Mouse (Mus musculus) urinary bladder, adult 18-20 months (tissue): ENCODE measurements around the gene Tspan9.

Source experiments
- DNase-seq, 2 experiments: peaks; one replicate each; pipeline ENCODE4 v3.0.0; 2022; ENCODE audit warnings: low spot score in 2 of 2, mixed read lengths in 2 of 2

The Tspan9 gene

GRCm38 (mm10) chr6:127981176-127981575 lies 162.2 kb downstream of the Tspan9 start:
- no peak for DNase-seq

DNA sequence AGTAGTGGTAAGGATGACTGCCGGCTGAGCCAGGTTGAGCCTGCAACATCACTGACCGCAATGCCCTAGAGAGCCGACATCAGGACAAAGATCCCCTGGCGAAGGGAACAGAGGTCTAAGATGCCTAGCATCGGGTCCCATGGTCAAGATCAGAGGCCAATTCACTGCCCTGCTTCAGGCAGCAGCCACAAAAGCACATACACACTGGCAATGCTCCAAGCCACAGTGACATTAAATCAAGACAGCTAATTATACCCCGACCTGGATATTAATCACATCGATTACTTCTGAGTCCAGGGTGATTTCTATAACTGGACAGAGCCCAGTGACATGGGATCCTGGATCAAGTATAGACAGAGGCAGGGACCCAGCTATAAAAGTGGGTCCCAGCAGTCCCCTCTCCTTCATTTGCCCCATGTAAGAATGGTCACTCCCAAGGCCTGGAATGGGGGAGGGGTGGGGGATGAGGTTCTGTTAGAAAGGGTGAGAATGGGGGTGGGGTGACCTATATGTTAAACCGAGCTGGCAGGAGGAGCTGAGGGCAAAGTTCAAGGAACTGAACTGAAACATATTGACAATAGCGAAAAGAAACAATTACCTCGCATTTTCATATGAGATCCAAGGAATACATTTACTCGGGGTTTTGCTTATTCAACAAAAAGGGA lies 162.9 kb downstream of the Tspan9 start:
- no peak for DNase-seq

- DNase-seq, result no peak
Observed at GRCm38 (mm10) chr6:127979831-127980230, 163.6 kb downstream of the Tspan9 start.

DNA sequence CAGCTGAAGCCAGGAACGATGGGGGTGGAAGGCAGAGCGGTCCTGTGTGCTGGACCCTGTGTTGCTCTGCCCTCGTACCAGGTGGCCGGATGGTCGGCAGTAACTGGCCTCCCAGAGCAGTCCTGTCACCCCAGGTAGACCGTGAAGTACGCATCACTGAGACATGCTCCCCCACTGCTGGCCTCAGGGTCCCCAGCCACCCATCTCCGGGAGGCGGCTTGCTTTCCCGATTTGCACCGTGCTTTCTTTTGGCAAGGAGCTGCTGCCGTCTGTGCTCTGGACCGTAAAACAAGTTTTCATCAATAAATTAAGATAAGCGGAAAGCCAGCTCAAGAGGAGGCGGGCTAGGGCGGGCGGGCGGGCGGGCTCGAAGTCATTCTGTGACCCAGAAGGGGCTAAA lies 164.5 kb downstream of the Tspan9 start:
- no peak for DNase-seq

- DNase-seq, result no peak
Observed at GRCm38 (mm10) chr6:127976695-127977094, 166.7 kb downstream of the Tspan9 start.

DNA sequence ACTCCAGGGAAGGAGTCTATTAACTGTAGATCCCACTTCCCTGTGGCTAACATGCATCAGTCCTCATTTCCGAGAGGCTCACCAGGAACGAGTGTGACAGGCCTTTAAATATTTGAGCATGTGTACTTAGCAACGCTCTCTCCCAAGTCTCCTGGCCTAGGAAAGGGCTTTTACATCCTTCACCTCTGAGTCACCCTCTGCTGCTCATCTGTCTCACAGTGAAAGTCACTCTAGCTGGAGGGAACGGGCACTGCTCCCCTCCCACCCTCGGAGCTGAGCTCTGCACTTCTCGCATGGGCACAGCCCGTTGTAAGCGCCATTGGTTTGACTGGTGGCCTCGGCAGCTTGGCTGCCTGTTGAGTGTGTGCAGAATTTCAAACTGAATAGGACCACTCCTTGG lies 169.4 kb downstream of the Tspan9 start:
- peak in 1 of 2 experiments; percentile 14 for DNase-seq

DNA sequence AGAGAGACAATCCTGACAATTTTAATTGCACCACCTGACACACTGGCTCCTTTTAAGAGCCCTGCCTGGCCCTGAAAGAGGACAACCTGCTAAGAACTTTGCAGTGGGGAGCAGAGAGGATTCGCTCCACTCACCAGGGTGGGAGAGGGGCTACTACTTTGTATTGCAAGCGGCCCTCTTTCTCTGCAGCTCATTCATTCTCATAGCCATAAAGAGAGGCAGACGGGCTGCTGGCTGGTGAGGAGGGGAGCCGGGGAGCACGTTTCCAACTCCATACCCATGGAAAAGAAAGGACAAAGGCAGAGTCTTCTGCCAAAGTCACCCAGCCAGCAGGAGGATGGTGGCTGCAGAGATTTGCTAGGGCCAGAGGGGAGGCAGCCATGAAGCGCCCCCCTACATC lies 169.8 kb downstream of the Tspan9 start:
- no peak for DNase-seq

GRCm38 (mm10) chr6:127971931-127972330 lies 171.5 kb downstream of the Tspan9 start:
- DNase-seq, result no peak

DNA sequence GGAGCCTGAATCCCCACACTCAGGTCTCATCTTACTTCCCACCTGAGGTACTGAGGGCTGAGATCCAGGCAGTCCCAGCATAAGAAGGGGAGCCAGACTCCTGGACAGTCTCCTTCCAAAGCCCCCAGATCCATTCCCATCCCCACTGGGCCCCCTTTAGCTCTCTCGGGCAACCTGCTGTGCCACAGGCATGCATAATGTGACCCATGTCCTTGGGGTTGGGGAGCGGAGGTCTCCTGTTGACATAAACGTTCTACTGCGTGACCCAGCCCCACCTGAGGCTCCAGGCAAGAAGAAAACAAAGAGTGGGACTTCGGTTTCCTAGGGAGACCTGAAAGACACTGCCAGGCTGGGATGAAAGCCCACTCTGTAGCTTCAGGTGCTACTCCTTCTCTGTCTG lies 172.5 kb downstream of the Tspan9 start:
- DNase-seq, result no peak

- DNase-seq, result peak; percentile 56
Observed at GRCm38 (mm10) chr6:127970120-127970519, 173.3 kb downstream of the Tspan9 start.

- DNase-seq, result no peak
Observed at GRCm38 (mm10) chr6:127969709-127970108, 173.7 kb downstream of the Tspan9 start.

GRCm38 (mm10) chr6:127965497-127965896 lies 177.9 kb downstream of the Tspan9 start:
- no peak for DNase-seq

DNA sequence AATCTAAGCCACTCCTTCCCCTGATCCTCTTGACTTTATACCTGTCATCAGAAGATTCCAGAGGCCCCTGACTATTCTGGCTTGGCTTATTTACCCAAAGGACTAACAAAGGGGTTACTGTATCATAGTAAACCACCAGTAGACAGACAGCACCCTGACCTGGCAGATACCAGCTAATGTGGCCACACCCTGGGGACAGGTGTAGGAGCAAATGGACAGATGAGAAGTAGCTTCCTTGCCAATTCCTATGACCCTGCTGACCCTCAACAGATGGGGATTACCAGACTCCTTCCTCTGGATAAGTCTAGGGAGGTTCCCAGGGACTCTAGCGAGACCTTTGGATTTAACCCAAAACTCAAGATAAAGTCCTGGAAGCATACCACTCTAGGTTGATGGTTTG lies 183.2 kb downstream of the Tspan9 start:
- no peak for DNase-seq

DNA sequence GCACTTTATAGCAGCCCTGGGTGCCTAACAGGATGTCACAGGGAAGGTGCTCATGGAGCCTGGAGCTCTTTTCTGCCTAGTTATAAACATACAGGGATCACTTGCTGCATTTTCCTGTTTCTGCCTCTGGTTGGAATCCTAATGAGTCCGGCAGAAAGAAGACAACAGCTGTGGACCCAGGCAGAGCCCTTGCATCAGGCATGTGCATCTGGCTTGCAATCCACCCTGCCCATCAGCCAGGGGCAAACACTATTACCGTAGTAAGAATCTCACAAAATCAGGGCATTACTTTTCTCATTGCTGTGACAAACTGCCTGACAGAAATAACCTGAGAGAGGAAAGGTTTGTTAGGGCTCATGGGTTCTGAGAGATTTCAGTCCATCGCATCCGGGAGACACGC lies 187.2 kb downstream of the Tspan9 start:
- no peak for DNase-seq

DNA sequence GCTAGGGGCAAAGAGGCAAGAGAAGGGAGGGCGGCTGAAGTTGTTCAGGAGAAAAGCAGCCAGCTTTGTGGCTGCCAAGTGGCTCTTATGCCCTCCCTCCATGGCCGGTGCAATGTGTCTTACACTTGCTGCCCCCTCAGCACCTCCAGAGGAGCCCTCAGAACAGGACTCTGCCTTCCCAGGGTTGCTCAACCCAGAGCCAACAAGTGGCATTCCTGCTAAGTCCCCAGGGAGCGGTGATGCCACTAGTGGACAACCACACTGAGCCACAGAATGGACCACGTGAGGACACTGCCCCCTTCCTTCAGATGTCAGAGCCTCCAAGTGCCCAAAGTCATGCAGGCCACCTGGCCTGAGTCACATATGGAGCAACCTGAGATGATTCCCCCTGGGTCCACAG lies 190.3 kb downstream of the Tspan9 start:
- no peak for DNase-seq

- no peak for DNase-seq
Observed at GRCm38 (mm10) chr6:127949885-127950284, 193.5 kb downstream of the Tspan9 start.

- no peak for DNase-seq
Observed at GRCm38 (mm10) chr6:127948656-127949055, 194.7 kb downstream of the Tspan9 start.

DNA sequence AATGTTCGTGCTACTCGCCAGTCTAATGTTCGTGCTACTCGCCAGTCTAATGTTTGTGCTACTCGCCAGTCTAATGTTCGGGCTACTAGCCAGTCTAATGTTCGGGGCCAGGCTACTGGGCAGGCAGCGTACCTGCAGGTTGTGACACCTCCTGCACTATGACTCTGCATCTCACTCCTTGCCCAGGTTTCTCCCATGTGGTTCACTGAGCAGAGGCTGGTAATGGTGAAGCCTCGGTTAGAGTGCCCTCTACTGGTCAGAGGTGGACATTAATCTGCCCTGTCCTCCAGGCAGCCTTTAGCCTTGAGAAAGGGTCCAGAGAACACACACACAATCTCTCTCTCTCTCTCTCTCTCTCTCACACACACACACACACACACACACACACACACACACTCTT lies 197.7 kb downstream of the Tspan9 start:
- peak; percentile 34 to 44 for DNase-seq

DNA sequence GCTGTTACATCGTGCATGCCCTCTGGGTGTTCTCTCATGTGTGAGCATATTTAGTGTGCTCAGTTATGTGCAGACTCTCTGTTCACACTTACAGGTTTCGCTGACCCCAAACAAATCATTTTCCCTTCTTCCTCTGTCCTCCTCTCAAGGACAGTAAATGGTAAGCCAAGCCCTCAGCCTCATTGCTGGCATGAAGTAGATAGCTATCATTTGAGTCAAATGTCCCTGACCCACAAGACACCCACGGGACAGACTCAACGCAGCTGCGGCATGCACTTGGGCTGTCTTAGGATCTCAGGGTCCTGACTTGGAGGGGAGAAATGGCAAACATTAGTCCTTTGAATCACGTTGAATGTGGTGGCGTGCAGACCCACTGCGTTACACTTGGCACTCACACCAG lies 201.0 kb downstream of the Tspan9 start:
- DNase-seq, result no peak

DNA sequence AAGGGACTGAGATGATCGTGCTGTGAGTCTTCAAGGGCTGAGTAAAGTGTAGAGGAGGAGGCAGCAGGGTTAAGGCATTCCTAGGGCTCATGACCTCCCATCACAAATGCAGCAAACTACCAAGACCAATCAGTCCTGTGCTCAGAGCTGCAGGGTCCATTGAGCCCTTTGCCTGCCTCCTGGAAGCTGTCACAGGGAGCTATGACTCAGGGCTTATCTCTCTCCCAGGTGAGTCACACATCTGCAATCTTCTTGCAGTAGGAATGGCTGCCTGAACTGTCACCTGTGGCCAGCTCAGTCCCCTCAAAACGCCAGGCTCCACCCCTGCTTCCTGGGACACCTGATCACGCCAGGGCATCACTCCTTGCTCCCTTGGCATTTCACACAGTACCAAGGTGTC lies 208.3 kb downstream of the Tspan9 start:
- peak in 1 of 2 experiments; percentile 16 for DNase-seq

- DNase-seq, result no peak
Observed at GRCm38 (mm10) chr6:127933841-127934240, 209.6 kb downstream of the Tspan9 start.

GRCm38 (mm10) chr6:127932697-127933096 lies 210.7 kb downstream of the Tspan9 start:
- DNase-seq, result no peak

DNA sequence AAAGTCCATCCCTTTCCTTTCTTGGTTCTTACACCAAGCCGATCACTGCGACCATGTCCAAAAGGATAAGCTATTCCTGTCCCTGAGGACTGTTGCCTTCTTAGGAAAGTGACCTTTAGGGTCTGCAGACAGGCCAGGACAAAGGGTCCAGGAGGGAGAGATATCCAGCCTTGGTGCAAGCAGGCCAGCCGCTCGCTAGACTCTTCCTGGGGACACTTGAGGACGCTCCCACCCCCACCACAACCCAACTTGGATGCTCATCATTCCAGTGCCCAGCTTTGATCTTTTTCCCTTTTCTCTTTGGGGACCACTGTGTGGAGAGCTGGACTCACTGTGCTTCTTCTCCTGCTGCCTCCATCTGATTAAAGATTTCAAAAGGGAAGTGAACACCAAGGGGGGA lies 214.7 kb downstream of the Tspan9 start:
- DNase-seq, result no peak

- no peak for DNase-seq
Observed at GRCm38 (mm10) chr6:127925915-127926314, 217.5 kb downstream of the Tspan9 start.
